Mouse (Mus musculus): ENCODE measurements at regions not wholly inside any gene's neighbourhood (a gene's known extent, or its start where the extent isn't known, plus 50 kb on each side); places are given as distances from the start of the nearest gene placed in this dataset.

GRCm38 (mm10) chr8:26885365-26885764, 91.8 kb upstream of the Zfp703 start:
- TF ChIP-seq CTCF (IDR thresholded peaks at IDR 0.05; ENCODE audit: low read depth, low read length) (no peak), POLR2A (IDR thresholded peaks at IDR 0.05; ENCODE audit: borderline replicate concordance, low read depth, low read length) (no peak)
